Mouse (Mus musculus) neutrophil, adult 83 days (primary cell): ENCODE results near the gene Ccl2. TPM values are rescaled to one million over a fixed set of nuclear protein-coding genes. Genes with fewer than 3 reads are reported as not detected.

Experiments used
- total RNA-seq, 2 experiments: library from RNA; stranded (reverse); gene quantifications; one replicate each; pipeline ENCODE4 v1.2.4; 2023

Ccl2 gene
- 10 to 100 TPM; 51.1 to 63.6 TPM for total RNA-seq

GRCm38 (mm10) chr11:82035356-82035755 lies at the start of gene Ccl2:
Gene Ccl2 (plus strand): TSS chr11:82035571.

GRCm38 (mm10) chr11:82038535-82038934 lies 3.2 kb downstream of the Ccl2 start, which contains the start of gene Gm17268:
Gene Gm17268 (minus strand): TSS chr11:82038562.

GRCm38 (mm10) chr11:82045471-82045870 lies 10.1 kb downstream of the Ccl2 start, which contains the start of gene Ccl7:
Gene Ccl7 (plus strand): TSS chr11:82045712.

GRCm38 (mm10) chr11:82057646-82058045 lies 22.3 kb downstream of the Ccl2 start, which contains the start of gene Ccl11:
Gene Ccl11 (plus strand): TSS chr11:82057823.

Other genes starting within 250 kb of the Ccl2 start
- not detected for gene 5530401A14Rik, start 174.9 kb upstream of the Ccl2 start, total RNA-seq
- not detected for gene Asic2, start 67.1 kb upstream of the Ccl2 start, total RNA-seq
- not detected for gene Gm17268, start 3.0 kb downstream of the Ccl2 start, total RNA-seq
- under 1 TPM in 1 of 2 experiments, not detected in 1; 0.90 TPM for gene Ccl7, start 10.1 kb downstream of the Ccl2 start, total RNA-seq
- gene Ccl11, start 22.3 kb downstream of the Ccl2 start, total RNA-seq: not detected
- gene Ccl12, start 66.3 kb downstream of the Ccl2 start, total RNA-seq: not detected
- not detected for gene Ccl8, start 79.6 kb downstream of the Ccl2 start, total RNA-seq